Mouse (Mus musculus) intestine, embryonic 14.5 days (tissue): ENCODE measurements around the gene Cers6. TPM values are rescaled to one million over a fixed set of nuclear protein-coding genes. Genes with fewer than 3 reads are reported as not detected.

ENCODE experiments used
- ATAC-seq: fragments of 200-750 bp; cut with Nextera tagmentation; replicated peaks from 2 replicates; pipeline ENCODE4 v1.8.0; 2017; ENCODE audit warnings: low read depth, moderate number of reproducible peaks, moderate TSS enrichment, moderate library complexity; ENCODE audit not compliant: low FRiP score, low TSS enrichment
- DNase-seq: peaks from one replicate; pipeline ENCODE4 v3.0.0-alpha.2; 2018; ENCODE audit warnings: low spot score
- H3K27ac ChIP-seq: fragments of 300-500 bp; sonication (generic); 2 replicates; pipeline ENCODE4 v1.5.1; 2014; ENCODE audit warnings: low read depth, mild to moderate bottlenecking, control low read depth
- H3K27me3 ChIP-seq: fragments of 300-500 bp; sonication (generic); replicated peaks from 2 replicates; pipeline ENCODE4 v1.6.1; 2014; ENCODE audit warnings: low read length, control low read depth; ENCODE audit not compliant: control insufficient read depth, insufficient read depth
- H3K36me3 ChIP-seq: fragments of 300-500 bp; sonication (generic); 2 replicates; pipeline ENCODE4 v1.6.1; 2014; ENCODE audit warnings: low read length, control low read depth; ENCODE audit not compliant: control insufficient read depth, insufficient read depth
- H3K4me1 ChIP-seq: fragments of 300-500 bp; sonication (generic); replicated peaks from 2 replicates; pipeline ENCODE4 v1.6.1; 2014; ENCODE audit warnings: low read length, control low read depth, mixed read lengths; ENCODE audit not compliant: control insufficient read depth, insufficient read depth
- H3K4me2 ChIP-seq: fragments of 300-500 bp; sonication (generic); 2 replicates; pipeline ENCODE4 v1.6.1; 2014; ENCODE audit warnings: low read length
- H3K4me3 ChIP-seq: fragments of 300-500 bp; sonication (generic); 2 replicates; pipeline ENCODE4 v1.5.1; 2014; ENCODE audit warnings: low read depth, low read length, control low read depth, mixed read lengths
- H3K9ac ChIP-seq: fragments of 300-500 bp; sonication (generic); 2 replicates; pipeline ENCODE4 v1.6.1; 2014; ENCODE audit warnings: mild to moderate bottlenecking, low read length
- H3K9me3 ChIP-seq: fragments of 300-500 bp; sonication (generic); 2 replicates; pipeline ENCODE4 v1.6.1; 2016; ENCODE audit warnings: low read length, control low read depth; ENCODE audit not compliant: control insufficient read depth
- WGBS: fragments of 180-500 bp; shearing (Covaris S2); extraction: QIAGEN DNeasy Blood & Tissue Kit; methylation state at CpG from one replicate; pipeline ENCODE4 v1.1.7; 2014; 5-methylcytosine and 5-hydroxymethylcytosine counted together
- polyA plus RNA-seq: library from polyadenylated mRNA; unstranded; fragments of >200 nt; fragmentation: Nextera tagmentation; extraction: Ambion mirVana; gene quantifications from 2 replicates; pipeline ENCODE4 v1.2.1, GENCODE M21; 2014

Gene Cers6
- polyA plus RNA-seq, 1 experiment from 2014 or later: 49.0 TPM

GRCm38 (mm10) chr2:69096821-69097220 lies 235.6 kb downstream of the Cers6 start:
- H3K4me2 ChIP-seq: no peak overlapping the region
- H3K4me3 ChIP-seq: no peak overlapping the region
- ATAC-seq (no peak), DNase-seq (no peak)
- 82% methylated on average over 4 of the region's 4 CpGs for WGBS
- H3K9ac ChIP-seq: no peak overlapping the region
- no peaks in the 10 kb centered on the region for H3K9me3 ChIP-seq
- H3K36me3 ChIP-seq: no peaks in the 10 kb centered on the region
- H3K4me1 ChIP-seq: no peaks in the 10 kb centered on the region
- H3K27ac ChIP-seq: no peak overlapping the region
- no peaks in the 10 kb centered on the region for H3K27me3 ChIP-seq

GRCm38 (mm10) chr2:69097526-69097925 lies 236.3 kb downstream of the Cers6 start:
- DNase-seq: no peak
- WGBS: 89% methylated on average over 2 of the region's 2 CpGs

GRCm38 (mm10) chr2:69098701-69099100 lies 237.5 kb downstream of the Cers6 start:
- Histone ChIP-seq H3K27ac (no peak overlapping the region), H3K36me3 (no peaks in the 10 kb centered on the region), H3K4me1 (no peaks in the 10 kb centered on the region), H3K27me3 (no peaks in the 10 kb centered on the region), H3K9me3 (no peaks in the 10 kb centered on the region), H3K9ac (no peak overlapping the region), H3K4me2 (no peak overlapping the region), H3K4me3 (no peak overlapping the region)
- ATAC-seq (no peak), DNase-seq (peak; percentile 27)
- WGBS: 92% methylated on average over 3 of the region's 3 CpGs

More at GRCm38 (mm10) chr2:69097526-69097925, 236.3 kb downstream of the Cers6 start:
- H3K9ac ChIP-seq: no peak overlapping the region
- no peak overlapping the region for H3K4me2 ChIP-seq
- H3K27me3 ChIP-seq: no peaks in the 10 kb centered on the region
- H3K9me3 ChIP-seq: no peaks in the 10 kb centered on the region
- H3K4me3 ChIP-seq: no peak overlapping the region
- H3K27ac ChIP-seq: no peak overlapping the region
- ATAC-seq: no peak
- no peaks in the 10 kb centered on the region for H3K36me3 ChIP-seq
- H3K4me1 ChIP-seq: no peaks in the 10 kb centered on the region

GRCm38 (mm10) chr2:69099147-69099546 lies 237.9 kb downstream of the Cers6 start:
- Histone ChIP-seq H3K9ac (no peak overlapping the region), H3K27me3 (no peaks in the 10 kb centered on the region), H3K9me3 (no peaks in the 10 kb centered on the region), H3K27ac (no peak overlapping the region), H3K4me3 (no peak overlapping the region), H3K4me2 (no peak overlapping the region), H3K4me1 (peaks cover under 1% of the 10 kb centered on the region; the same call in 1 of the 2 replicates), H3K36me3 (no peaks in the 10 kb centered on the region)
- no peak for ATAC-seq
- 93% methylated on average over 7 of the region's 7 CpGs for WGBS
- DNase-seq: no peak

GRCm38 (mm10) chr2:69100706-69101105 lies 239.5 kb downstream of the Cers6 start:
- H3K36me3 ChIP-seq: no peaks in the 10 kb centered on the region
- H3K9me3 ChIP-seq: no peaks in the 10 kb centered on the region
- peaks cover 6% of the 10 kb centered on the region; the same call in 1 of the 2 replicates for H3K4me1 ChIP-seq
- H3K27me3 ChIP-seq: no peaks in the 10 kb centered on the region
- no peak overlapping the region for H3K27ac ChIP-seq
- no peak overlapping the region for H3K4me3 ChIP-seq
- H3K9ac ChIP-seq: no peak overlapping the region
- no peak overlapping the region for H3K4me2 ChIP-seq
- 22% methylated on average over 3 of the region's 3 CpGs for WGBS
- DNase-seq: no peak
- no peak for ATAC-seq

- DNase-seq: no peak
- H3K4me2 ChIP-seq: no peak overlapping the region
- no peak overlapping the region for H3K4me3 ChIP-seq
- peaks cover 2% of the 10 kb centered on the region; the same call in 1 of the 2 replicates for H3K36me3 ChIP-seq
- no peaks in the 10 kb centered on the region for H3K9me3 ChIP-seq
- WGBS: 80% methylated on average over 3 of the region's 3 CpGs
- H3K27me3 ChIP-seq: no peaks in the 10 kb centered on the region
- no peak overlapping the region for H3K27ac ChIP-seq
- peaks cover 6% of the 10 kb centered on the region; the same call in 1 of the 2 replicates for H3K4me1 ChIP-seq
- ATAC-seq: no peak
- H3K9ac ChIP-seq: no peak overlapping the region
These were observed 242.3 kb downstream of the Cers6 start for GRCm38 (mm10) chr2:69103526-69103925.

GRCm38 (mm10) chr2:69104511-69105145 lies 243.4 kb downstream of the Cers6 start:
- H3K27me3 ChIP-seq: no peaks in the 10 kb centered on the region
- no peak overlapping the region for H3K27ac ChIP-seq
- H3K4me2 ChIP-seq: no peak overlapping the region
- H3K4me3 ChIP-seq: no peak overlapping the region
- H3K4me1 ChIP-seq: peaks cover 16% of the 10 kb centered on the region; the same call in 1 of the 2 replicates
- DNase-seq (no peak), ATAC-seq (no peak)
- no peaks in the 10 kb centered on the region for H3K9me3 ChIP-seq
- 44% methylated on average over 10 of the region's 10 CpGs for WGBS
- peaks cover 2% of the 10 kb centered on the region; the same call in 1 of the 2 replicates for H3K36me3 ChIP-seq
- no peak overlapping the region for H3K9ac ChIP-seq

GRCm38 (mm10) chr2:69109246-69109645 lies 248.0 kb downstream of the Cers6 start:
- no peaks in the 10 kb centered on the region for H3K9me3 ChIP-seq
- H3K4me3 ChIP-seq: no peak overlapping the region
- H3K9ac ChIP-seq: no peak overlapping the region
- WGBS: 70% methylated on average over 5 of the region's 5 CpGs
- no peaks in the 10 kb centered on the region for H3K27me3 ChIP-seq
- H3K4me1 ChIP-seq: peaks cover 15% of the 10 kb centered on the region; the same call in 1 of the 2 replicates
- ATAC-seq: no peak
- DNase-seq: peak; percentile 47
- 0 out of 2 replicates have a peak overlapping the region, but pooled peaks have one; percentile 9 for H3K27ac ChIP-seq
- H3K4me2 ChIP-seq: no peak overlapping the region
- peaks cover 10% of the 10 kb centered on the region; the same call in 1 of the 2 replicates for H3K36me3 ChIP-seq

GRCm38 (mm10) chr2:69109710-69110109 lies 248.5 kb downstream of the Cers6 start:
- peak; percentile 52 for DNase-seq

More at GRCm38 (mm10) chr2:69109710-69110109, 248.5 kb downstream of the Cers6 start:
- H3K4me1 ChIP-seq: peaks cover 11% of the 10 kb centered on the region; the same call in 1 of the 2 replicates
- 0 out of 2 replicates have a peak overlapping the region, but pooled peaks have one; percentile 9 for H3K27ac ChIP-seq
- H3K9ac ChIP-seq: no peak overlapping the region
- H3K4me3 ChIP-seq: no peak overlapping the region
- H3K4me2 ChIP-seq: no peak overlapping the region
- H3K27me3 ChIP-seq: no peaks in the 10 kb centered on the region
- 56% methylated on average over 7 of the region's 7 CpGs for WGBS
- H3K36me3 ChIP-seq: peaks cover 10% of the 10 kb centered on the region; the same call in 1 of the 2 replicates
- H3K9me3 ChIP-seq: no peaks in the 10 kb centered on the region
- ATAC-seq: no peak
